Mouse (Mus musculus) neural tube, embryonic 13.5 days (tissue): ENCODE measurements around the gene Fcrl5. TPM values are rescaled to one million over a fixed set of nuclear protein-coding genes. Genes with fewer than 3 reads are reported as not detected.

Experiments
- ATAC-seq: fragments of 200-750 bp; cut with Nextera tagmentation; 2 replicates; pipeline ENCODE4 v1.8.0; 2017; ENCODE audit warnings: low read depth, mild to moderate bottlenecking, moderate TSS enrichment, moderate library complexity
- H3K27ac ChIP-seq: fragments of 300-500 bp; sonication (generic); replicated peaks from 2 replicates; pipeline ENCODE4 v1.5.1; 2015; ENCODE audit warnings: moderate library complexity, mild to moderate bottlenecking, inconsistent platforms
- H3K27me3 ChIP-seq: fragments of 300-500 bp; sonication (generic); 2 replicates; pipeline ENCODE4 v1.6.1; 2015; ENCODE audit warnings: mild to moderate bottlenecking, inconsistent platforms
- H3K36me3 ChIP-seq: fragments of 300-500 bp; sonication (generic); 2 replicates; pipeline ENCODE4 v1.6.1; 2015; ENCODE audit warnings: mild to moderate bottlenecking, inconsistent platforms
- H3K4me1 ChIP-seq: fragments of 300-500 bp; sonication (generic); replicated peaks from 2 replicates; pipeline ENCODE4 v1.6.1; 2015; ENCODE audit warnings: inconsistent platforms
- H3K4me2 ChIP-seq: fragments of 300-500 bp; sonication (generic); 2 replicates; pipeline ENCODE4 v1.6.1; 2015; ENCODE audit warnings: inconsistent platforms, mild to moderate bottlenecking, moderate library complexity
- H3K4me3 ChIP-seq: fragments of 300-500 bp; sonication (generic); 2 replicates; pipeline ENCODE4 v1.5.1; 2015; ENCODE audit warnings: mild to moderate bottlenecking, inconsistent platforms
- H3K9ac ChIP-seq: fragments of 300-500 bp; sonication (generic); 2 replicates; pipeline ENCODE4 v1.6.1; 2015; ENCODE audit warnings: moderate library complexity, mild to moderate bottlenecking, inconsistent platforms
- H3K9me3 ChIP-seq: fragments of 300-500 bp; sonication (generic); 2 replicates; pipeline ENCODE4 v1.6.1; 2016; ENCODE audit warnings: inconsistent platforms
- WGBS: fragments of 180-500 bp; shearing (Covaris S2); methylation state at CpG from one replicate; pipeline ENCODE4 v1.1.7; 2015; 5-methylcytosine and 5-hydroxymethylcytosine counted together
- polyA plus RNA-seq: library from polyadenylated mRNA; unstranded; fragments of >200 nt; fragmentation: Nextera tagmentation; extraction: Ambion mirVana; gene quantifications from 2 replicates; pipeline ENCODE4 v1.2.1, GENCODE M21; 2015

Gene Fcrl5
- polyA plus RNA-seq, 1 experiment from 2014 or later = not detected

DNA sequence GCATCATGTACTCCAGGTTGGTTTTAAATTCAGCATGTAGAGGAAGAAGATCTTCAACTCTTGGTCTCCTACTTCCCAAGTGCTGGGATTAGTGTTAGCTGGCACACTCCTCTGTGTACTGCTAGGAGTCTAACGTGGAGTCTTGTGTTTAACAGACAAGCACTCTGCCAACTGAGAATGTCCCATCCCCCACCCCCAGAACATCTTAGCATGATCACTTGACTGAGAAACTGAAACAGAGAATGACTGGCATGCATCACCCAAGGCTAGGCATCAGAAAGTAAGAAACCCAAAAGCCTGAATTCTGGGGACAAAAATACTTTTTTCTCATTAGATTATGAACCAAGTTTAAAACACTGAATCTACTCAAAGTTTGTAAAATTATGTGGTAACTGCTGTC, 86.3 kb downstream of the Fcrl5 start:
- Histone ChIP-seq H3K27me3 (peaks cover 7% of the 10 kb centered on the region), H3K4me2 (no peak overlapping the region), H3K36me3 (no peaks in the 10 kb centered on the region), H3K4me1 (peaks cover 13% of the 10 kb centered on the region), H3K27ac (no peak overlapping the region), H3K9ac (no peak overlapping the region), H3K9me3 (no peaks in the 10 kb centered on the region), H3K4me3 (no peak overlapping the region)
- 65% methylated on average over 1 of the region's 1 CpGs for WGBS
- ATAC-seq = no peak

DNA sequence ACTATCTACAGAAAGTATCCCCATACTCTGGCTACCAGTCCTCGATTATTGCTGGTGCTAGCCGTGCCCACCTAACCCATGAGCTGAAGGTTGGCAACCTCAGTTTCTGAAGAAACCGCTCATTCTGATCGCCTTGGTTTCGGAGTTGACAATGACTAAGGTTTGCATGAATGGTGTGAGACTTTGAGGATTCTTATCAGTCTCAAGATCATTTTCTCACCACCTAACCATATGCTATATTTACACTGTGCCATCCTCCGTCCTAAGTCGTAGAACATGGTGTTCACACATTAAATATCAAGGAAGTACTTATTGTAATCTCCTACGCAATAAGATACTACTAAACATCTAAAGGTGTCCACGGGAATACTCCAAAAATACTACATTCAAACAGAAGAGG, 88.1 kb downstream of the Fcrl5 start:
- Histone ChIP-seq H3K4me2 (no peak overlapping the region), H3K4me3 (no peak overlapping the region), H3K27me3 (peaks cover 7% of the 10 kb centered on the region), H3K4me1 (peaks cover 18% of the 10 kb centered on the region), H3K27ac (no peak overlapping the region), H3K36me3 (peaks cover 13% of the 10 kb centered on the region), H3K9ac (no peak overlapping the region), H3K9me3 (no peaks in the 10 kb centered on the region)
- no peak for ATAC-seq
- 92% methylated on average over 9 of the region's 9 CpGs for WGBS

DNA sequence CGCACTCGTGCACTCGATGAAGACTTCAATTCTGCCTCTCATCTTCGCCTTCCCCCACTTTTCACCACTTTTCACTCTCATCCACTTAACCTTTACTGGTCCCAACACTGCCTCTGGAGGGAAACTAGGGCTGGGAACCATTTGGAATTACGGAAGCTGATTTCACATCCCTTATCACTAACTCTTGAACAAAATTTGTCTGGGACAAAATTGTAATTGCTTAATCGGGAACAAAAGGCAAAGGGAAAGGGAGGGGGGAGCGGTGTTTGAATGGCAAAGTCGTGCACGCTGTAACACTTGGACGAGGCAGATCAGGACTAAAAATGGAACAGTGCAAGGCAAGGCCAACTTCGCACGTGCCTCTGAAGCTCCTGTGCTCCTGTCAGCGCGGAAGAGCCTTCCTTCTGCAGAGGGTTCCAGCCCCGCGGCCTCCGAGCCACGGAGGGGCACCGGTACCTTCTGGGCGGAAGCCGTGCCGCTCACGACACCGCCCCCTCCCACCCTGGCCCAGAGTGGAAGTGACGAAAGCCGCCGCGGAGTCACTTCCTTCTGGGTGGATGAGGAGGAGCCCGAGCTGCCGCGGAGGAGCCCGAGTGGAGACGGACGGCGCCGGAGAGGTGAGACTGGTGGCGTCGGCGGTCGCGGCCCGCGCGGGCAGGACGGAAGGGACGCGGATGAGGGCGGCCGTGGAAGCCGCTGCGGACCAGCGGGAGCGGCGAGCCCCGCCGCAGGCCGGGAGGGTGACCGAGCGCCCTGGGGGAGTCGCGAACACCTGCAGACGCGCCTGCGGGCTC, 89.7 kb downstream of the Fcrl5 start, which contains the start of gene Etv3:
TSS of gene Etv3 (plus strand) at position 365 of the 794 bp plus-strand sequence.
- peak; percentile 99 for ATAC-seq
- H3K27me3 ChIP-seq = peaks cover 7% of the 10 kb centered on the region
- H3K9me3 ChIP-seq = no peaks in the 10 kb centered on the region
- peak within 1 kb of the TSS; percentile 88 for H3K4me2 ChIP-seq
- H3K27ac ChIP-seq = peak within 1 kb of the TSS; percentile 86
- peaks cover 18% of the 10 kb centered on the region for H3K4me1 ChIP-seq
- 6% methylated on average over 62 of the region's 64 CpGs for WGBS
- peak within 1 kb of the TSS; percentile 99 for H3K4me3 ChIP-seq
- peaks cover 29% of the 10 kb centered on the region for H3K36me3 ChIP-seq
- H3K9ac ChIP-seq = peak within 1 kb of the TSS; percentile 99

DNA sequence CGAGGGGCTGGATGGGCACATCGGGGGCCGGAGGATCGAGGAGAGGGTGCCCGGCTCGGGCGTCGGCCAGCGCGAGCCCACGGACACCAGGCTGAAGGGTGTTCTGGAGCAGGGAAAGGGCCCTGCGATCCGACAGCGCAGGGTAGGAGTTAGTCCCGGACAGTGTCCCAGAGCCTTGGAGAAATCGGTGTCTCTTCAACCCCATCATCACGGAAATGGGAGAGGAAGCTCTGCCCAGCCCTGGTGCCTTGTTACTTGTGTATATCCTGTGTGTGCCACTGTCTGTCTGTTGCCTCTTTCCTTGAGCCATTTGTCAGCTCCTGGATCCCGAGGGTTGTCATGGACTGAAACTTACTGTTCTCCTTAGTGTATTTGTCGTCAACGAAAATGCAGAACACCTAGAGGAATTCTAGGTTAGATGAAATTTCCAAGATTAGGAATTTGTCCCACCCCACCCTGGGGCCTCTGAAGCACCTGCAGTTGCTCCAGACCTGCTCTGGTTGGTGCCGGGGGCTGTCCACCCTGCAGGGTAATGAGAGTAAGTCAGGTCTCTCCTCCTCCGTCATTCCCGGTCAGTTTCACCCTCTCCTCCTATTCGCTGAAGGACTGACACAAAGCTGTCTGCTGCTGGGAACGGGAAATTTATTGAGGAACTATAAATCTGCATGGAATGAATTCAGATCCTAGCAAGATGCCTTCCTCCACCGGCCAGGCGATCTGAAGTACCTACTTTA, 90.4 kb downstream of the Fcrl5 start:
- Histone ChIP-seq H3K4me2 (peak overlapping the region; percentile 88), H3K9me3 (no peaks in the 10 kb centered on the region), H3K4me3 (peak overlapping the region; percentile 99), H3K27me3 (peaks cover 7% of the 10 kb centered on the region), H3K9ac (peak overlapping the region; percentile 99), H3K36me3 (peaks cover 36% of the 10 kb centered on the region), H3K27ac (peak overlapping the region; percentile 86), H3K4me1 (peaks cover 18% of the 10 kb centered on the region)
- peak; percentile 66 for ATAC-seq
- 2% methylated on average over 27 of the region's 27 CpGs for WGBS

DNA sequence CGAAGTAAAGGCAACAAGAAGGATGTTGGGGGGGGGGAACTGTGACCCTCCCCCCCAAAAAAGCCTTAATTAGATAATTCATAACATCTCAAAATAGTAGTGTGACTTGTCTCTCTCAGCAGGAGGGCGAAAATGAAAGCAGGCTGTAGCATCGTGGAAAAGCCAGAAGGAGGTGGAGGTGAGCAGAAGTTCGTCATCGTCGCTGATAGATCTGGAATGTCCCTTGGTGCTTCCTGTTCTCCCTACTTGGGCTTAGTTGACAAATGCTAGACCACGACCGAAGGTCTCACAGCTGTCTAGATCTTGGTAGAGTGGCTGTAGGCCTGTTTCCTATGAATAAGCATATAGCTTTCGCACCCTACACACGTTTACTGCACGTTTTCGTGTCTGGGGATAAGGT, 91.6 kb downstream of the Fcrl5 start:
- peak overlapping the region; percentile 99 for H3K9ac ChIP-seq
- H3K4me2 ChIP-seq = peak overlapping the region; percentile 88; the same call in 1 of the 2 replicates
- 91% methylated on average over 12 of the region's 12 CpGs for WGBS
- peaks cover 18% of the 10 kb centered on the region for H3K4me1 ChIP-seq
- H3K36me3 ChIP-seq = peaks cover 48% of the 10 kb centered on the region
- H3K27me3 ChIP-seq = peaks cover 7% of the 10 kb centered on the region
- H3K9me3 ChIP-seq = no peaks in the 10 kb centered on the region
- H3K4me3 ChIP-seq = no peak overlapping the region
- ATAC-seq = no peak
- H3K27ac ChIP-seq = no peak overlapping the region

DNA sequence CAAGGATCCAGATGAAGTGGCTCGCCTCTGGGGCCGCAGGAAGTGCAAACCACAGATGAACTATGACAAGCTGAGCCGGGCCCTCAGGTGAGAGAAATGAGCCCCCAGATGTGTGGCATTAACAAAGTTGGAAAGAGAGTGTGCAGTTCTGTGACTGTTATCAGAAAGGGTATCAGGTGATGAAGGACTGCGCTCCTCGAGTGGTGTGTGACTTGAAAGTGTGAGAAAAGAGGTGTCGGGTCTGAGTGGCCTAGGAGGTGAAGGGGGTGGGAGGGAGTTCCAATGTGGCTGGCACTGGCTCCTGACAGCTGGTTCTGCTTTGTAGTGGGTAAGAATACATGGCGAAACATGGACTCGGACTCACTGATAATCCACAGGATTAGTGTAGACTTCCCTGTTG, 92.4 kb downstream of the Fcrl5 start:
- H3K4me2 ChIP-seq = no peak overlapping the region
- peaks cover 18% of the 10 kb centered on the region for H3K4me1 ChIP-seq
- H3K27ac ChIP-seq = no peak overlapping the region
- peaks cover 3% of the 10 kb centered on the region; the same call in 1 of the 2 replicates for H3K27me3 ChIP-seq
- H3K9ac ChIP-seq = no peak overlapping the region
- 96% methylated on average over 8 of the region's 8 CpGs for WGBS
- ATAC-seq = no peak
- peaks cover 56% of the 10 kb centered on the region for H3K36me3 ChIP-seq
- no peaks in the 10 kb centered on the region for H3K9me3 ChIP-seq
- H3K4me3 ChIP-seq = no peak overlapping the region

DNA sequence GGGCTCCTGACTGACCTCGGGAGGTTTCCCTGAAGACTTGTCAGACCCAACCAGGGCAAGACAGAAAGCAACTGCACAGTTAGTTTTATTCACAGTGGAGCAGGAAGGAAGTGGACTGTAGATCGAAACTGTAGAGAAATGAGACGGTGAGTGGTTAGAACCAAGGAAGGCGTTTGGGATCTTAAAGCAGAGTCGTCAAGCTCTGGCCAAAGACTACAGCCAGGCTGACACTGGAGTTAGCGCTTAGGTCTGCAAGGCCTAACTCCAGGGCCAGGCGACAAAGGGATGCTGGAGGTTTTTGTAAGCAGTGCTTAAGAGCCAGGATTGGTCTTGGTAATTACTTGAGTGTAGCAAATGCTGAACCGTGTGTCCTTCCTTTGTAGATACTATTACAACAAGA, 93.3 kb downstream of the Fcrl5 start:
- Histone ChIP-seq H3K4me3 (no peak overlapping the region), H3K36me3 (peaks cover 65% of the 10 kb centered on the region), H3K27ac (no peak overlapping the region), H3K4me1 (peaks cover 18% of the 10 kb centered on the region), H3K27me3 (no peaks in the 10 kb centered on the region), H3K9ac (no peak overlapping the region), H3K4me2 (no peak overlapping the region), H3K9me3 (no peaks in the 10 kb centered on the region)
- ATAC-seq = no peak
- 93% methylated on average over 8 of the region's 8 CpGs for WGBS

DNA sequence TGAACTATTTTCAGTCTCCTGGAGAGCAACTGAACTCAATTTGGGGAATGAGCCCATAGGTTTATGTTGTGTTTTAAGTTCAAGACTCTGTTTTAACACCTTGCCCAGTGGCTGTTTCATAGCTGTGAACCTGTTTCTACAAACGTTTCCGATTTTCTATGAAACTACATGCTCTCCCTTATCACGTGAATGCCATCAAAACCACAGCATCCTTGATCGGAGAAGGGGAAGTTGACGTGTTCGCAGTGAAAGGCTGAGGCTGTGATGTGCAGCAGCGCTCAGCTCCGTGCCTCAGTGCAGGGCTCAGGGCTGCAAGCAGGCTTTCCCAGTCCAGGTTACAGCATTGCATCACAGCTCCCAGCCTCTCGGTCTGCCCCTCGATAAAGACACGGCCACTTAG, 94.0 kb downstream of the Fcrl5 start:
- ATAC-seq = no peak
- Histone ChIP-seq H3K27ac (no peak overlapping the region), H3K27me3 (no peaks in the 10 kb centered on the region), H3K9ac (no peak overlapping the region), H3K4me3 (no peak overlapping the region), H3K4me2 (no peak overlapping the region), H3K36me3 (peaks cover 72% of the 10 kb centered on the region), H3K4me1 (peaks cover 18% of the 10 kb centered on the region), H3K9me3 (no peaks in the 10 kb centered on the region)
- 95% methylated on average over 11 of the region's 11 CpGs for WGBS

DNA sequence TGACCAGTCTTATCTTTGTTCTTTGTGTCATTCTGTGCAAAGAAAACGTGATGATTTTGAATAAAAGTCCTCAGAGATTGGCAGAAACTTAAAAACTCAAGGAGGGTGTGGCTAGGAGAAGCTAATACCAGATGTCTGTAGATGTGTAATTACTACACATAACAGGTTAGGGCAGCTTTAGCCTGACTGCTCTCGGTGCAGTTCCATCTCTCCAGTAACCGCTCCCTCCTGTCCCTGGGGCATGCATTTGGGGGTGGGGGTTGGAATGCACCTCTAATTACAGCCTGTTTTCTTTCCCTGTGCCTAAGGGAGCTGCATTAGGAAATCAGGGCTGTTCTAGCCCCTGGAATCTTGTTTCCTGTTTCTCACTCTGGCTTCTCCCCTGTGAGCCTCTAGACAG, 94.7 kb downstream of the Fcrl5 start:
- H3K4me1 ChIP-seq = peaks cover 14% of the 10 kb centered on the region
- H3K4me2 ChIP-seq = no peak overlapping the region
- no peak overlapping the region for H3K27ac ChIP-seq
- no peaks in the 10 kb centered on the region for H3K27me3 ChIP-seq
- H3K9me3 ChIP-seq = no peaks in the 10 kb centered on the region
- no peak overlapping the region for H3K9ac ChIP-seq
- ATAC-seq = no peak
- H3K36me3 ChIP-seq = peaks cover 78% of the 10 kb centered on the region
- H3K4me3 ChIP-seq = no peak overlapping the region
- WGBS = 93% methylated on average over 3 of the region's 3 CpGs

DNA sequence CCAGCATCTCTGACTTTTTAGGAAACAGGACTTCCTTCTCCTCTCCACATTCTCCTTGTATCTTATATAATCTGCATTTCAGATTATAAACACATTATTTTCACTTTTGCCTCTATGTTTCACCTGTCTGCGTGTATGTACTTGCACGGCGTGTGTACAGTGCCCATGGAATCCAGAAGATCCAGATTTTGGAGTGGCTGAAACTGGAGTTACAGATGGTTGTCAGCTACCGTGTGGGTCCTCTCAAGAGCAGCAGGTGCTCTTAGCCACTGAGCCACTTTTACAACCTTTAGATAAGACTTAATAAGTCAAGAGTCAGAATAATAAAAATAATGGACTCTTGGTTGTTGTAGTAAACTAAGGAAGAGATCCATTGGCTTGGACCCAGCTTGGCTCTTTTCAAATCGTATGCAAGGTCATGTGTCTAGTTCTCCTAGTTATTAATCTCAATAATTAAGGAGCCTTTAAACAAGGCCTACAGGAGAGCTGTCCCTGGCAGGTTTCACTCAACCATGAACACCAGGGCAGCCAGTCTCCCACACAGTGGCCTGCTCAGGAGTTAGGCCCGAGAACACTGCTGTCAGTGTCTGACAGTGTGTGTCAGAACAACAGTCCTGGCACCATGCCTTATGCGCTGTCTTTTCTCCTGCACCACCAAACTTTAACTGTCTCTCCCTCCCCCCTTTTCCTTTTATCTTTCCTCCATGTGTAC, 98.2 kb downstream of the Fcrl5 start:
- no peaks in the 10 kb centered on the region for H3K27me3 ChIP-seq
- 93% methylated on average over 7 of the region's 7 CpGs for WGBS
- ATAC-seq = no peak

DNA sequence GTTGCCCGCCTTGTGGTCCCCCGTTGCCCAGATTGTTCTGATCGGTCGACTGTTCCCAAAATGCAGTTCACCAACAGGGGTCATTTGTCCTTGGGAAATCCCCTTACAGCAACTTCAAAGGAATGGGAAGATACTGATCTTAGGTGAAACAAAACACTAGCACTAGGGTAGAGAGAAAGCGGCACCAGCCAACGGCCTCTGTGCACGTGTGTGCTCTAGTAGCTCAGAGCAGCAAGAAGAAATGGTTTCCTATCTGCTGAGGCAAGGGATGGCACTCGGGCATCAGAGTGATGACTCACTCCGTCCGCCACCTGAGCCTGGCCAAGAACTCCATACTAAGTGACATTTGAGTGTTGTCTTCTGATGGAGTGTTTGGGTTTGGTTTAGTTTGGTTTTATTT, 102.5 kb downstream of the Fcrl5 start:
- H3K4me2 ChIP-seq = no peak overlapping the region
- ATAC-seq = no peak
- H3K9me3 ChIP-seq = no peaks in the 10 kb centered on the region
- H3K27ac ChIP-seq = no peak overlapping the region
- H3K27me3 ChIP-seq = no peaks in the 10 kb centered on the region
- no peak overlapping the region for H3K9ac ChIP-seq
- peaks cover 67% of the 10 kb centered on the region for H3K36me3 ChIP-seq
- no peak overlapping the region for H3K4me3 ChIP-seq
- H3K4me1 ChIP-seq = peaks cover 18% of the 10 kb centered on the region
- WGBS = 82% methylated on average over 10 of the region's 10 CpGs

More for the DNA sequence above, 98.2 kb downstream of the Fcrl5 start:
- no peak overlapping the region for H3K27ac ChIP-seq
- no peak overlapping the region for H3K4me2 ChIP-seq
- H3K36me3 ChIP-seq = peaks cover 100% of the 10 kb centered on the region
- H3K4me3 ChIP-seq = no peak overlapping the region
- H3K9me3 ChIP-seq = no peaks in the 10 kb centered on the region
- H3K4me1 ChIP-seq = no peaks in the 10 kb centered on the region
- H3K9ac ChIP-seq = no peak overlapping the region
